Mouse (Mus musculus) limb, embryonic 12.5 days (tissue): ENCODE data around the gene Schip1. TPM values are rescaled to one million over a fixed set of nuclear protein-coding genes. Genes with fewer than 3 reads are reported as not detected.
A peak's percentile ranks its signal among the peaks of the same experiment; 100 is the strongest.

Source experiments
- ATAC-seq: fragments of 200-750 bp; cut with Nextera tagmentation; 2 replicates; pipeline ENCODE4 v1.8.0; 2017; ENCODE audit warnings: low read depth, moderate TSS enrichment; ENCODE audit not compliant: insufficient number of reproducible peaks, insufficient read depth, low FRiP score, low TSS enrichment
- H3K27ac ChIP-seq: fragments of 300-500 bp; sonication (generic); 2 replicates; pipeline ENCODE4 v1.5.1; 2016; ENCODE audit warnings: mild to moderate bottlenecking, moderate library complexity
- H3K27me3 ChIP-seq: fragments of 300-500 bp; sonication (generic); 2 replicates; pipeline ENCODE4 v1.6.1; 2016; ENCODE audit warnings: mild to moderate bottlenecking, moderate library complexity
- H3K36me3 ChIP-seq: fragments of 300-500 bp; sonication (generic); 2 replicates; pipeline ENCODE4 v1.6.1; 2016; ENCODE audit warnings: mild to moderate bottlenecking, moderate library complexity
- H3K4me1 ChIP-seq: fragments of 300-500 bp; sonication (generic); replicated peaks from 2 replicates; pipeline ENCODE4 v1.6.1; 2016
- H3K4me2 ChIP-seq: fragments of 300-500 bp; sonication (generic); 2 replicates; pipeline ENCODE4 v1.6.1; 2016; ENCODE audit warnings: mild to moderate bottlenecking, moderate library complexity
- H3K4me3 ChIP-seq: fragments of 300-500 bp; sonication (generic); replicated peaks from 2 replicates; pipeline ENCODE4 v1.5.1; 2016; ENCODE audit warnings: mild to moderate bottlenecking
- H3K9ac ChIP-seq: fragments of 300-500 bp; sonication (generic); replicated peaks from 2 replicates; pipeline ENCODE4 v1.6.1; 2016; ENCODE audit warnings: mild to moderate bottlenecking, moderate library complexity
- H3K9me3 ChIP-seq: fragments of 300-500 bp; sonication (generic); 2 replicates; pipeline ENCODE4 v1.6.1; 2016; ENCODE audit warnings: mild to moderate bottlenecking, moderate library complexity
- WGBS: fragments of 180-500 bp; shearing (Covaris S2); methylation state at CpG from one replicate; pipeline ENCODE4 v1.1.7; 2016; 5-methylcytosine and 5-hydroxymethylcytosine counted together
- polyA plus RNA-seq: library from polyadenylated mRNA; unstranded; fragments of >200 nt; fragmentation: Nextera tagmentation; extraction: Ambion mirVana; gene quantifications from 2 replicates; pipeline ENCODE4 v1.2.1, GENCODE M21; 2016

Schip1 gene
- polyA plus RNA-seq, 1 experiment from 2014 or later, result 31.6 TPM

- 75% methylated on average over 7 of the region's 7 CpGs for WGBS
- H3K27ac ChIP-seq, result no peak overlapping the region
- H3K36me3 ChIP-seq, result no peaks in the 10 kb centered on the region
- H3K4me2 ChIP-seq, result no peak overlapping the region
- no peak overlapping the region for H3K9ac ChIP-seq
- H3K27me3 ChIP-seq, result peaks cover 5% of the 10 kb centered on the region; the same call in 1 of the 2 replicates
- H3K4me3 ChIP-seq, result no peak overlapping the region
- H3K9me3 ChIP-seq, result no peaks in the 10 kb centered on the region
- no peak for ATAC-seq
- H3K4me1 ChIP-seq, result no peaks in the 10 kb centered on the region
Observed at GRCm38 (mm10) chr3:68434435-68434834, 369.8 kb downstream of the Schip1 start.

GRCm38 (mm10) chr3:68434897-68435296 is 370.3 kb downstream of the Schip1 start:
- H3K27me3 ChIP-seq, result peaks cover 6% of the 10 kb centered on the region; the same call in 1 of the 2 replicates
- H3K9ac ChIP-seq, result no peak overlapping the region
- no peak for ATAC-seq
- H3K4me3 ChIP-seq, result no peak overlapping the region
- H3K4me1 ChIP-seq, result no peaks in the 10 kb centered on the region
- WGBS, result 74% methylated on average over 2 of the region's 2 CpGs
- H3K36me3 ChIP-seq, result no peaks in the 10 kb centered on the region
- H3K27ac ChIP-seq, result no peak overlapping the region
- no peaks in the 10 kb centered on the region for H3K9me3 ChIP-seq
- H3K4me2 ChIP-seq, result no peak overlapping the region

GRCm38 (mm10) chr3:68448480-68448879 is 383.9 kb downstream of the Schip1 start:
- no peaks in the 10 kb centered on the region for H3K27me3 ChIP-seq
- WGBS, result 80% methylated on average over 2 of the region's 2 CpGs
- H3K36me3 ChIP-seq, result no peaks in the 10 kb centered on the region
- no peak overlapping the region for H3K4me3 ChIP-seq
- H3K9me3 ChIP-seq, result no peaks in the 10 kb centered on the region
- no peak overlapping the region for H3K4me2 ChIP-seq
- ATAC-seq, result no peak
- H3K9ac ChIP-seq, result no peak overlapping the region
- H3K27ac ChIP-seq, result no peak overlapping the region
- peaks cover 7% of the 10 kb centered on the region for H3K4me1 ChIP-seq

- Histone ChIP-seq H3K4me1 (peaks cover 14% of the 10 kb centered on the region), H3K4me3 (no peak overlapping the region), H3K27me3 (no peaks in the 10 kb centered on the region), H3K36me3 (no peaks in the 10 kb centered on the region), H3K4me2 (no peak overlapping the region), H3K27ac (no peak overlapping the region), H3K9me3 (no peaks in the 10 kb centered on the region), H3K9ac (no peak overlapping the region)
- no peak for ATAC-seq
- WGBS, result 97% methylated on average over 1 of the region's 1 CpGs
Observed at GRCm38 (mm10) chr3:68451634-68452033, 387.0 kb downstream of the Schip1 start.

- Histone ChIP-seq H3K27ac (no peak overlapping the region), H3K4me2 (peak overlapping the region; percentile 47)
- 4% methylated on average over 5 of the region's 5 CpGs for WGBS
Observed at GRCm38 (mm10) chr3:68453266-68453665, 388.7 kb downstream of the Schip1 start.

GRCm38 (mm10) chr3:68453719-68454455 is 389.3 kb downstream of the Schip1 start:
- peaks cover 14% of the 10 kb centered on the region for H3K4me1 ChIP-seq

More at GRCm38 (mm10) chr3:68453266-68453665, 388.7 kb downstream of the Schip1 start:
- H3K27me3 ChIP-seq, result no peaks in the 10 kb centered on the region
- H3K4me1 ChIP-seq, result peaks cover 14% of the 10 kb centered on the region
- ATAC-seq, result no peak
- no peaks in the 10 kb centered on the region for H3K36me3 ChIP-seq
- H3K9me3 ChIP-seq, result no peaks in the 10 kb centered on the region
- no peak overlapping the region; the same call in 1 of the 2 replicates for H3K4me3 ChIP-seq
- no peak overlapping the region for H3K9ac ChIP-seq

GRCm38 (mm10) chr3:68466643-68467042 is 402.0 kb downstream of the Schip1 start:
- 44% methylated on average over 5 of the region's 5 CpGs for whole genome bisulfite sequencing
- no peak overlapping the region for H3K27ac ChIP-seq
- no peaks in the 10 kb centered on the region for H3K27me3 ChIP-seq
- no peaks in the 10 kb centered on the region for H3K9me3 ChIP-seq
- no peak overlapping the region for H3K4me2 ChIP-seq
- H3K9ac ChIP-seq, result no peak overlapping the region
- H3K36me3 ChIP-seq, result no peaks in the 10 kb centered on the region
- ATAC-seq, result no peak
- H3K4me3 ChIP-seq, result no peak overlapping the region
- peaks cover 44% of the 10 kb centered on the region for H3K4me1 ChIP-seq

More at GRCm38 (mm10) chr3:68453719-68454455, 389.3 kb downstream of the Schip1 start:
- ATAC-seq, result no peak
- WGBS, result 8% methylated on average over 10 of the region's 10 CpGs
- H3K36me3 ChIP-seq, result no peaks in the 10 kb centered on the region
- H3K4me2 ChIP-seq, result peak overlapping the region; percentile 47
- H3K9ac ChIP-seq, result no peak overlapping the region
- H3K27me3 ChIP-seq, result no peaks in the 10 kb centered on the region
- H3K27ac ChIP-seq, result no peak overlapping the region
- H3K4me3 ChIP-seq, result no peak overlapping the region
- H3K9me3 ChIP-seq, result no peaks in the 10 kb centered on the region

- Histone ChIP-seq H3K4me2 (peak overlapping the region; percentile 41), H3K27ac (no peak overlapping the region), H3K4me1 (peaks cover 44% of the 10 kb centered on the region), H3K36me3 (no peaks in the 10 kb centered on the region), H3K9ac (0 out of 2 replicates have a peak overlapping the region, but pooled peaks have one; percentile 23), H3K27me3 (no peaks in the 10 kb centered on the region), H3K4me3 (peak overlapping the region; percentile 18), H3K9me3 (no peaks in the 10 kb centered on the region)
- ATAC-seq, result no peak
- under 1% methylated on average over 10 of the region's 10 CpGs for WGBS
Observed at GRCm38 (mm10) chr3:68467941-68468687, 403.5 kb downstream of the Schip1 start.

- Histone ChIP-seq H3K4me2 (no peak overlapping the region), H3K4me3 (no peak overlapping the region), H3K36me3 (no peaks in the 10 kb centered on the region), H3K27me3 (0 out of 2 replicates have a peak, but pooled peaks cover 3% of the 10 kb centered on the region), H3K4me1 (peaks cover 44% of the 10 kb centered on the region), H3K9me3 (no peaks in the 10 kb centered on the region), H3K27ac (no peak overlapping the region), H3K9ac (no peak overlapping the region)
- WGBS, result 76% methylated on average over 1 of the region's 1 CpGs
- no peak for ATAC-seq
Observed at GRCm38 (mm10) chr3:68469643-68470042, 405.0 kb downstream of the Schip1 start.

GRCm38 (mm10) chr3:68470061-68470460 is 405.5 kb downstream of the Schip1 start:
- Histone ChIP-seq H3K4me3 (no peak overlapping the region), H3K9me3 (no peaks in the 10 kb centered on the region), H3K36me3 (no peaks in the 10 kb centered on the region), H3K4me2 (no peak overlapping the region), H3K9ac (no peak overlapping the region), H3K27ac (no peak overlapping the region), H3K4me1 (peaks cover 44% of the 10 kb centered on the region), H3K27me3 (0 out of 2 replicates have a peak, but pooled peaks cover 3% of the 10 kb centered on the region)
- 42% methylated on average over 3 of the region's 3 CpGs for WGBS
- no peak for ATAC-seq

- Histone ChIP-seq H3K9me3 (no peaks in the 10 kb centered on the region), H3K36me3 (no peaks in the 10 kb centered on the region), H3K4me1 (peaks cover 44% of the 10 kb centered on the region), H3K9ac (no peak overlapping the region), H3K27me3 (0 out of 2 replicates have a peak, but pooled peaks cover 3% of the 10 kb centered on the region), H3K4me2 (no peak overlapping the region), H3K27ac (no peak overlapping the region), H3K4me3 (no peak overlapping the region)
- WGBS, result 23% methylated on average over 5 of the region's 5 CpGs
- no peak for ATAC-seq
Observed at GRCm38 (mm10) chr3:68470622-68471021, 406.0 kb downstream of the Schip1 start.
